Mouse (Mus musculus): ENCODE measurements around the gene Slc6a19.
"Not testable (repeated sequence)": the region's sequence is repeated elsewhere in the genome, so short reads cannot be mapped to it uniquely, and the experiment has no call there.

Gene Slc6a19

DNA sequence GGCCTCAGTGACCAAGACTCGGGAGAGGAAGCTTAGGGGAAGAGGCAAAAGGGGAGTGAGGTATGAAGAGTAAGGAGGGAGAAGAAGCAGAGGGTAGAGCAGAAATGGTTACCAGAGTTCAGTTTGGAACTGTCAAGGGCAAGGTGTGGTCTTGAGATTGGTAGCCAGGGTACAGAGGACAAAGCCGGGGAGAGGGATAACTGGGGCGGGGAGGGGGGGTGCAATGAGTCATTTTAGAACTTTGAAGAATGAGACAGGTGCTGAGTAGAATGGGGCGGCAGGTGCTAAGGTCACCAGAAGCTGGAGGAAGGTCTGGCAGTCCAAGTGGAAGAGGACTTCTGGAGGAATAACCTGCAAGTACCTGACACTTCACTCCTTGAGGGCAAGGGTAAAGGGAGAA is 8.5 kb upstream of the Slc6a19 start:
- DNase-seq (ENCODE audit: low read depth in 1 of 2, low spot score in 2 of 2): no peak

GRCm38 (mm10) chr13:73712228-73712627 is 7.6 kb upstream of the Slc6a19 start:
- no peak for DNase-seq (ENCODE audit: low read depth in 1 of 2, low spot score in 2 of 2)

GRCm38 (mm10) chr13:73711803-73712202 is 7.1 kb upstream of the Slc6a19 start:
- DNase-seq (ENCODE audit: low read depth in 1 of 2, low spot score in 2 of 2): no peak

- DNase-seq (ENCODE audit: low read depth in 1 of 2, low spot score in 2 of 2): no peak
Measured at GRCm38 (mm10) chr13:73711221-73711620, 6.6 kb upstream of the Slc6a19 start.

DNA sequence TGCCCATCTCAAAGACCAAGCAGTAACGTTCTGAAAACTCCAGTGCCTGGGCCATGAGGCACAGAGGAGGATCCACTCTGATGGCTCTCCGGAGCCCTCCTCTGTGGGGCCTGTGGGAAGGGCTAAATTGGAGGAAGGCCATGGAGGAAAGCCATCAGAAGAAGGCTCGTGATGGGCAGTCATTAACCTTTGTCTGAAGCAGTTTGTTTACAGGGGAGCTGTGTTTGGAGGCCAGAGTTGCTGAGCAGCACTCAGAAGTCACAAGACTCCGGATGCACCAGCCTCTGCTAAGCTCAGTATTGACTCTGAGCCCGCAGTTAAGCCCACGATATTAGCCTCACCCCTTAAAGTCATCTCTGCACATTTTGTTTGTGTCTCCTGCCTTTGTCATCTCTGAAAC is 4.8 kb upstream of the Slc6a19 start:
- DNase-seq (ENCODE audit: low read depth in 1 of 2, low spot score in 2 of 2): no peak

DNA sequence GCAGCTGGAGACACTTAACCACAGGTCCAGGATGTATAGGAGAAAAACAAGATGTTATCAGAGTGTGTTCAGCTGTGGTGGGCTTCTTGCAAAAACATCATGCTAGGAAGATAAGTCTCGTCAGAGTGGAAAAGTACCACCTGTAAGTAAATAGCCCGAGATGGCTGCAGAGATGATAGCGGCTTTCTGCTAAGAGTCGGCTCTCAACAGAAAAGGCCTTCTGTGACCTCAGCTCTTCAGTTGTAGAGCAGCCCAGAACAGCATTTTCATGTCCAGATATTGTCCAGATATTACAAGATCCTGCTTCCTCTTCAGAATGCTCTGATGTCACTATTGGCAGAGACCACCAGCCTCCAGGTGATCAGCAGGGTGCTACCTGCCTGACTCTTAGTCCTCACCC is 1.2 kb downstream of the Slc6a19 start:
- not testable (repeated sequence) for DNase-seq (ENCODE audit: low read depth in 1 of 2, low spot score in 2 of 2)

- DNase-seq (ENCODE audit: low read depth in 1 of 2, low spot score in 2 of 2): no peak
Measured at GRCm38 (mm10) chr13:73702776-73703175, 1.9 kb downstream of the Slc6a19 start.

DNA sequence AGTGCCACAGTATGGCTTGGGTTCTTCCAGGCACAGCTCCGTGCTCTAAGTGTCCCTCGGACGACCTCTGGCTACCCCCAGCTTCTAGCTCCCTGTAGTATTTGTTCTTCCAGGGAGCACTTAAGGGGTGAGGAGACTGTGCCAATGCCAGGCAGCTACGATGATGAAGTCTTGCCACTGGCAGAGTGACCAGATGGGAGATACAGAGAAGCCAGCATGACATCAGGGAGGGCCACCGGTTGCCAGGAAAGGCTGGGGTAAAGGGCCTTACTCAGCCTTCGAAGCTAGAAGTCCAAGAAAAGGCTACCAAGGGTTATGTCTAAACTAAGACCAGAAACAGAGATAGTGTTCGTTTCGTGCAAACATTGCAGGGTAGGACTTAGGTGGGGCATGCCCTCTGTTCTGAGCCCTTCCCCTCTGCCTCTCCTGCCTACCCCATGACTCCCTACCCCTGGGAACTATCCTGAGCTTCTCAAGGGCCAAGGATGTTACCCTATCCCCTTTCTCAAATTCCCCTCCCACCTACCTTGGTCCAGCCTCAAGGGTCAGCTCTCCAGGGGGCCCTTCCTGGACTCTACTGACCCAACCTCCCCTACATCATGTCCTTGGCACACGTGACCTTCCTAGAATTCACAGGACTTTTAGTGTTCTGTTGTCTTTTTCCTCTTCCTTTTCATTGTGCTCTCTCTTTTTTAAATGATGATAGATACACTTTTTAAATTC is 3.3 kb downstream of the Slc6a19 start:
- no peak for DNase-seq (ENCODE audit: low read depth in 1 of 2, low spot score in 2 of 2)

DNA sequence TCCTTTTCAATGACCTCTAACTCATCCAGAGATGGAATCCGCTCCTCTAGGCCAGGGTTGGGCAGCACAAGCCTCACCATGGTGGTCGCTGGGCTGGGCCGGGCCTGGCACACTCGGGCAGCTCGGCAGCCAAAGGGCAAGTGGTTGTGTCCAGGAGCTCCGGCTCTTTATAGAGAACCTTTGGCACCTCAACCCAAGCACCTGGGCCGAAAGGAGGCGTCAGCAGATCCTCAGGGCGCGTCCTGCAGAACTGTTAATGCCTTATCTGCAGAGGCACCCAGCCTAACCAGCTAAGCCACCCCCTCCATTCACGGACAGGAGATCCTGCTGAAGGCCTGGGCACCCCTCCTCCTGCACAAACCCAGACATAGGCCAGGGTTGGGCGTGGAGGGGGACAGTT is 4.1 kb downstream of the Slc6a19 start:
- DNase-seq (ENCODE audit: low read depth in 1 of 2, low spot score in 2 of 2): no peak

- DNase-seq (ENCODE audit: low read depth in 1 of 2, low spot score in 2 of 2): no peak
Measured at GRCm38 (mm10) chr13:73699714-73700113, 5.0 kb downstream of the Slc6a19 start.

GRCm38 (mm10) chr13:73696529-73696928 is 8.1 kb downstream of the Slc6a19 start:
- no peak for DNase-seq (ENCODE audit: low read depth in 1 of 2, low spot score in 2 of 2)

- no peak for DNase-seq (ENCODE audit: low read depth in 1 of 2, low spot score in 2 of 2)
Measured at GRCm38 (mm10) chr13:73694972-73695371, 9.7 kb downstream of the Slc6a19 start.

- peak in 1 of 2 experiments; percentile 12 for DNase-seq (ENCODE audit: low read depth in 1 of 2, low spot score in 2 of 2)
Measured at GRCm38 (mm10) chr13:73693333-73693732, 11.3 kb downstream of the Slc6a19 start.

DNA sequence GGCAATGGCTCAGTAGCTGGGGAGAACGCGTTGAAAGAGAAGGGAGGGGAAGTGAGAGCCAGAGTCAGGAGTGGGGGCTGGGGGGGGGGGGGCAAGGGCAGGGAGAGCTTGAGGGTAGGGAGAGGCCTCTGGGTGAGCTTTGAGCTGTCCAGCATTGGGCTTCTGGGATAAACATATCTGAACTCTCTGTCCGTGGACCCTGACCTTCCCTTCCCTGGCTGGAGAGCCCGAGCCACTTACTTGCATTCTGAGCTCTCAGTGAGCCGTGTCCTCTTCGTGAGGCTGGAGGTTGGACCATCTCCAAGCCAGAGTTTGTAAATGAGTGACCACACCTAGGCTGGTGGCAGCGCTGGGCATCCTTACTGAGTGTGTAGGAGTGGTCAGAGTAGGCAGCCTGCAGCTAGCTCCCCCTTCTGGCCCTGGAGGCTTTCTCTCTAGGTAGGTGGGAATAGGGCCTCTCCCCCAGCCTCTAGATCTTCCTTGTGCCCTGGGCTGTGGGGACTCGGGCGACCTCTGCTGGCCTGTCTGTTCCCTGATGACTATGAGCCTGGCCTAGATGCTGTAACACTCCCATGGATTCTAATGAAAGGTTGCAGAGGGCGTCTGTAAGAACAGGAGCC is 12.3 kb downstream of the Slc6a19 start:
- peak; percentile 28 to 31 for DNase-seq (ENCODE audit: low read depth in 1 of 2, low spot score in 2 of 2)

- no peak for DNase-seq (ENCODE audit: low read depth in 1 of 2, low spot score in 2 of 2)
Measured at GRCm38 (mm10) chr13:73688934-73689333, 15.7 kb downstream of the Slc6a19 start.

DNA sequence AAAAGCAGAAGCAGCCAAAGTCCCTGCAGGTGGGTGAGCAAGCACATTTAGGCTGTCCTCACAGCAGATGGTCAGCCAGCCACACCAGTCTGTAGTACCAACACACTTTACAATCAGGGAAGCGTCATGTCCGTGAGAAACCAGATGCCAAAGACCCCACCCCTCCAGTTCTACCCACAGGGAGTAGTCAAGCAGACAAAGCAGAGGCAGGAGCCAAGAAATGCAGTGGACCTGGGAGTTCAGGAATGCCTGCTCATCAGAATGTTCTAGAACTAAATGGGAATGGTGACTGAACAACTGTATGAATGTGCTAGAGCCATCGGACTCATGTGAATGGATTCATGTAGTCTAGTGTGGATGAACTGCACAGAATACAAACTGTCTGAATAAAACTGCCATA is 17.1 kb downstream of the Slc6a19 start:
- DNase-seq (ENCODE audit: low read depth in 1 of 2, low spot score in 2 of 2): no peak

GRCm38 (mm10) chr13:73685502-73685901 is 19.2 kb downstream of the Slc6a19 start:
- DNase-seq (ENCODE audit: low read depth in 1 of 2, low spot score in 2 of 2): no peak

GRCm38 (mm10) chr13:73684412-73684811 is 20.3 kb downstream of the Slc6a19 start:
- no peak for DNase-seq (ENCODE audit: low read depth in 1 of 2, low spot score in 2 of 2)

GRCm38 (mm10) chr13:73683682-73684081 is 21.0 kb downstream of the Slc6a19 start:
- peak; percentile 11 to 35 for DNase-seq (ENCODE audit: low read depth in 1 of 2, low spot score in 2 of 2)

DNA sequence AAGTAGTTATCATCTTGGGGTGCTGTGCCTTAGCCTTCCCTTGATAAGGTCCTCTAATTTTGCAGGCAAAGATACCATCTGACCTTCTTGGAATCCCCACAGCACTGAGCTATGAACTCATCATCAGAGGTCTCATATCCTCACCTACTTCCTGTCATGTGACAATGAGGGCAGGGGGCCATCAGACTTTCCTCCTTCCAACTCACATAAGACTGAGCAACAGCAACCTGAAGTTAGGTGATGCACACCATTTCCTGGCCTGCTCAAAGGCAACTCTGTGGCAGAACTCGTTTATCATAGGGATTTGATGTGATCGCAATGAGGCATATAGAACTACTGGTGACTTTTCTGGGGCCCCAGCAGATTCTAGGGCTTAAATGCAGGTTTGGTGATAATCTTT is 22.4 kb downstream of the Slc6a19 start:
- no peak for DNase-seq (ENCODE audit: low read depth in 1 of 2, low spot score in 2 of 2)

DNA sequence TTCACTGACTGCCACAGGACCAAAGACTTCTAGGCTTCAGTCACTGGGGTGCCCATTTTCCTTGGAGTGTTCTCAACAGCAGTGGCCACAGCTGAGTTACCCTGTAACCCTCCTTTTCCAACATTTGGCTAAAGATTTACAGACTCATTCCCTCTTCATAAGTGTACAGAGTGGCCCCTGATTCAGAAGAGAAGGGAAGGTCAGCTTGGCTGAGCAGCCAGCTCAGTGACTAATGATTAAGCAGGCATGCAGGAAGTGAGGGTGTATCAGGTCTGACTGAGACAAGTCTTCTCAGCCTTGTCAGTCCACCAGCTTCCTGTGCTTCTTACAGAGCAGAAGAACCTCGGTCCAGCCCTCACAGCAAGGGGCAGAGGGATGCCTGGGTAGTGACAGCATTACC is 24.3 kb downstream of the Slc6a19 start:
- DNase-seq (ENCODE audit: low read depth in 1 of 2, low spot score in 2 of 2): no peak

GRCm38 (mm10) chr13:73679311-73679710 is 25.4 kb downstream of the Slc6a19 start:
- DNase-seq (ENCODE audit: low read depth in 1 of 2, low spot score in 2 of 2): no peak

DNA sequence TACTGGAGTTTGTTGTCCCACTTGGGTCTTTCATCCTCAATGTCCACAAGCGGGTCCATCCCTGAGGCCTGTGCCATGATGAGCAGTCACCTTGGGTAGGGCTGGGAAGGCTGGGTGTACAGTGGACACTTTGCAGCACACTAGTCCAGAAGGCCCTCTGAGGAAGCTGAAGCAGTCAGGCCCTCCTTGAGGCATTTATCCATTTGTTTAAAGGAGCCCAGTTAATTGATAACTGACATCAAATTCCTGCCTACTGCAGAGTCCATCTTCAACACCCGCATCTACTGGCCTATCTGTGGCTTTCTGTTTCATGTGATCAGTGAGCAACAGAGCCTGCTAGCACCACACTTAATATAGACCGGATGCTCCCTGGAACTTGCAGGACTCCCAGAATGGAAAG is 26.8 kb downstream of the Slc6a19 start, which contains the start of gene Slc6a18:
Gene Slc6a18 (minus strand): TSS at position 171 of the 400 bp plus-strand sequence.
- no peak for DNase-seq (ENCODE audit: low read depth in 1 of 2, low spot score in 2 of 2)

Data from monocyte, adult 2 months (primary cell).